Mouse (Mus musculus): ENCODE measurements around the gene Ptbp1.

The Ptbp1 gene

DNA sequence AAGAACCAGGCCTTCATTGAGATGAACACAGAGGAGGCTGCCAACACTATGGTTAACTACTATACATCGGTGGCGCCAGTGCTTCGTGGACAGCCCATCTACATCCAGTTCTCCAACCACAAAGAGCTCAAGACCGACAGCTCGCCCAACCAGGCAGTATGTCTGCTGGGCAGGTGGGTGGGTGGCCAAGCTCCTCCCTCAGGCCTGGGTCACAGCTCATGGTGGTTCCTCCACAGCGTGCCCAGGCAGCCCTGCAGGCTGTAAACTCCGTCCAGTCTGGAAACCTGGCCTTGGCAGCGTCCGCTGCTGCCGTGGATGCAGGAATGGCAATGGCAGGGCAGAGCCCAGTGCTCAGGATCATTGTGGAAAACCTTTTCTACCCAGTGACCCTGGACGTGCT is 4.9 kb downstream of the Ptbp1 start:
- DNase-seq (ENCODE audit: low spot score), result no peak

- DNase-seq (ENCODE audit: low spot score), result no peak
Measured at GRCm38 (mm10) chr10:79860079-79860911, 6.1 kb downstream of the Ptbp1 start.

DNA sequence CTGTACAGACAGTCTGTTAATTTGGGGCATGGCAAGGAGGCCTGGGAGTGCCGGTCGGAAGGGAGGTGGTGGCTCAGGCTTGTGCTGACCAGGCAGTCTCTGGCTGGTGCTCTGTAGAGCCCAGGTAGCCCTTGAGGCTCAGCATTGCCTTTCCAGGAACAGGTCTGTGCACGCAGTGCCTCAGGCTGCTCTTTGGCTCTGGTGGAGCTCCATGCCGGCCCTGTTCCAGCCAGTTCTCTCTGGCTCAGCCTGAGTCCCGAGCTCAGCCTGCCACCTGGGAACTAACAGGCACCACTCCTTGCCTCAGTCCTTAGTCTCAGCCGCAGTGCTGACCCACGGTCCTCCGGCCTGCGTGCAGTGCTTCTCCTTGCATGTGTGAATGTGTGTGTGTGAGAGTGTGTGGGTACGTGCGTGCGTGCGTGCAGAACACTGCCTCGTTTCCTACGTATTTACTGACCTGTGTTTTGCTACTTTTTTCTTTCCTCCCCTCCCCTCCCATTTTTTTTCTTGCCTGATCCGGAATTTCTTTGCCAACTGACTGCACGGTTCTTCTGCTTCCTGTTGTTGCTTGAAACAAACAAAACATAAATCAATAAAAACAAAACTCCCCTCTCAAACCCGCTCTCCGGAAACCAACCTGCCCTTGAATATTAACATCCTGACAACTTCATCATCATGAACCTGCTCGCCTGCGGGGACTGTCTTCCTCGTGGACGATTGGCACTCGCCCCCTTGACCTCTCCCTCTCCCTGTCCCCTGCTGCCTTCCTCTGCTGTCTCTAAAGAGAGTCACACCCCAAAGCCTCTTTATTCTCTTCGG is 7.2 kb downstream of the Ptbp1 start:
- DNase-seq (ENCODE audit: low spot score), result no peak

DNA sequence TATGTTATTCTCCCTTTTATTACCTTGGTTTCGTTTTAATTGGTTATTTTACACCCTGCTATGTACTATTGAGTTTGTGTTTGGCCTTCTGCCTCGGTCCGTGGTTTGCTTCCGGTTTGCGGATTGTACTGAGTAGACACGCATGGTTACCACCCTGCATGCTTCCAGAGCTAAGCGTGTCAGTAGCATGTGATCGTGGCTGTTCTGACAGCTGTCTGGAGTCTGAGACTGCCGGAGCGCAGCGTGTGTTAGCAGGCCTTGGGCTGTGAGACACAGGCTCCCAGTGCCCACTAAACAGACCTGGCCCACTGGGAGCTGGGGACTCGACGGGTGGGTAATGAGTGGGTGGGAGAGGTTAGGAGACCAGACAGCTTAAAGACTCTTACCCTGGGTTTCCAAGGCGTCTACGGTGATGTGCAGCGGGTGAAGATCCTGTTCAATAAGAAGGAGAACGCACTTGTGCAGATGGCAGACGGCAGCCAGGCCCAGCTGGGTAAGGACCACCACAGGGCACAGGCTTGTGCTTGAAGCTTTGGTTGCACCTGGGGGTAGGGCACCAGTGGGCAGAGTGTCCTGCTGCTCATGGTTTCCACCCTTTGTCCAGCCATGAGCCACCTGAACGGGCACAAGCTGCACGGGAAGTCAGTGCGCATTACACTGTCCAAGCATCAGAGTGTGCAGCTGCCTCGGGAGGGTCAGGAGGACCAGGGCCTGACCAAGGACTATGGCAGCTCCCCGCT is 8.0 kb downstream of the Ptbp1 start:
- no peak for DNase-seq (ENCODE audit: low spot score)

DNA sequence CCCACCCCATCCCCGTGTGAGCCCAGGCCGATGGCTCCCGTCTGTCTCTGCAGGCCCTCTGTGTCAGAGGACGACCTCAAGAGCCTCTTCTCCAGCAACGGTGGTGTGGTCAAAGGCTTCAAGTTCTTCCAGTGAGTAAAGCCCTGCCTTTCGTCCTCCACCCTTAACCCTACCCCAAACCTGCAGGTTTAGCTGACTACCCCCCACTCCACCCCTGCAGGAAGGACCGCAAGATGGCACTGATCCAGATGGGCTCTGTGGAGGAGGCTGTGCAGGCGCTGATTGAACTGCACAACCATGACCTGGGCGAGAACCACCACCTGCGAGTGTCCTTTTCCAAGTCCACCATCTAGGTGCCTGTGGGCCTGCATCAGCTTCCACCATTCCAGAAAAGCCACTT is 8.7 kb downstream of the Ptbp1 start:
- no peak for DNase-seq (ENCODE audit: low spot score)

GRCm38 (mm10) chr10:79864351-79865188 is 10.3 kb downstream of the Ptbp1 start:
- DNase-seq (ENCODE audit: low spot score), result no peak

- no peak for DNase-seq (ENCODE audit: low spot score)
Measured at GRCm38 (mm10) chr10:79865189-79865601, 11.0 kb downstream of the Ptbp1 start.

DNA sequence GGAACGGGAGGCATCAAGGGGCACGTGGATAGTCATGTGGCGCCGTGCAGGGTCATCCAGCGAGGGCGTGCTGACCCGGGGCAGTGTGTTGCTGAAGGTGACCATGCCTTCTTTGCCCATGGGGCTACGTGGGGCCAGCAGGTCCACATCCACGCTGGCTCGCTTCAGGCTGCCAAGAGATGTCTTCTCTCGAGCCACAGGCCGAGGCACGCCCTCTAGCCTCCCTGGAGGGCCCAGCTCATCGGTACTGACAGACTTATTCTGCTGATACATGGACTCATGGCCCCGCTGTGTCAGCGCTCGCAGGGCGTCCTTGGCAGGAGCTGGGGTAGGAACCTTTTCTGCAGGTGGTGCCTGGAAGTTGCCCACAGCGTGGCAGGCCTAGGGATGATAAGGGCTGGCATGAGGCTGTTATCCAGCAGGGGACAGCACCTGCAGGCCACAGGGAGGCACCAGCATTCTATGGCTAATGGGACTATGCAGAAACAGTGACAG is 11.6 kb downstream of the Ptbp1 start:
- DNase-seq (ENCODE audit: low spot score), result no peak

DNA sequence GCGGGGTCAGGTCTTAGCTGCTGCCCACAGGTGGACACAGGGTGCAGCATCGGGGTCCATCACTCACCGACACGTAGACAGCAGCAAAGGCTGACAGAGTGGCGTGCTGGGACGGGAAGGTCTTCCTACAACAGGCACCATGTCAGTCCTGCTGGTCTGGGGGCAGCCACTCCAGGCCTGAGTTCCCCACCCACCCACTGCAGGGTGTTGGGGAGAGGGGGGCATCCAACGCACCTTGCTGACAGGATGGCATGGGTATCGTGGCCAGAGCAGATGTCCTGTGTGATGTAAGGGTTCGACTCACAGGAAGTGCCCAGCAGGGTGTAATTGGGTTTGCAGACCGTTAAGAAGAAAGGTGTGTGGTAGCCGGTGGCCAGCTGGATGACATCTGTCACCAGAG is 12.4 kb downstream of the Ptbp1 start:
- DNase-seq (ENCODE audit: low spot score), result no peak

DNA sequence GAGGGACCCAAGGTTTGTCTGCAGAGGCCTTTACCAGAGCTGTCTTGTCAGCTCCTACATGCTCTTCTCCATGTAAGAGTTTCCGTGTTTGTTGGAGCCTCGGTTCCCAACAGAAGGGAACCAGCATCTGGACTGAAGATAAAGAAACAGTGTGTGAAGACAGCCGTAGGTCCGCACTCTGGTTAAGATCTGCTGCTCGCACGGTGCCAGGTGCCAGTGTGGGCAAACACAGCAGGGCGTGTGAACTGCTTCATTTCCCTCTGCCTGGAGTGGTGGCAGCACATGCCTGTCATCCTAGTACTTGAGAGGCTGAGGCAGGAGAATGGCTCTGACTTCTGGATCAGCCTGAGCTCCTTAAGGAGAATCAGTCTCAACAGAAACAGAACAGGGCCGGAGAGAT is 17.6 kb downstream of the Ptbp1 start:
- DNase-seq (ENCODE audit: low spot score), result no peak

- DNase-seq (ENCODE audit: low spot score), result no peak
Measured at GRCm38 (mm10) chr10:79872862-79873261, 18.6 kb downstream of the Ptbp1 start.

GRCm38 (mm10) chr10:79873313-79873712 is 19.1 kb downstream of the Ptbp1 start:
- DNase-seq (ENCODE audit: low spot score), result no peak

- no peak for DNase-seq (ENCODE audit: low spot score)
Measured at GRCm38 (mm10) chr10:79873715-79874289, 19.6 kb downstream of the Ptbp1 start.

- DNase-seq (ENCODE audit: low spot score), result peak; percentile 72
Measured at GRCm38 (mm10) chr10:79874290-79874862, 20.1 kb downstream of the Ptbp1 start, which contains the start of the genes Prtn3 and Plppr3. Gene Prtn3, plus strand, starts transcription at chr10:79874476. Gene Plppr3, minus strand, starts transcription at chr10:79874634.

GRCm38 (mm10) chr10:79877174-79877573 is 22.9 kb downstream of the Ptbp1 start:
- no peak for DNase-seq (ENCODE audit: low spot score)

- DNase-seq (ENCODE audit: low spot score), result no peak
Measured at GRCm38 (mm10) chr10:79877757-79878156, 23.5 kb downstream of the Ptbp1 start.

- no peak for DNase-seq (ENCODE audit: low spot score)
Measured at GRCm38 (mm10) chr10:79879527-79879926, 25.3 kb downstream of the Ptbp1 start.

GRCm38 (mm10) chr10:79880721-79881120 is 26.5 kb downstream of the Ptbp1 start:
- DNase-seq (ENCODE audit: low spot score), result no peak

DNA sequence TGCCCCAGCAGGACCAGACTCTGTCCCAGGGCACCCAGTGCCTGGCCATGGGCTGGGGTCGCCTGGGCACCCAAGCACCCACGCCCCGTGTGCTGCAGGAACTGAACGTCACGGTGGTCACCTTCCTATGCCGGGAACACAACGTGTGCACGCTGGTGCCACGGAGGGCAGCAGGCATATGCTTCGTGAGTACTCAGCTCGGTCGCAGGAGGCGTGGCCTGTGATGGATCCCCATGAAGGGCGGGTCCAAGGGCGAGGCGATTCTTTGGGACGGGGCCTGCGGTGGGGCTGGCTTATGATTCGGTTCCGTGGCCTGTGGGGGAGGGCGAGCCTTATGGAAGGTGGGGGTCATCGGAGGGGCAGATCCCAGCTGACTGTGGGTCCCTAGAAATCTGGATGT is 27.8 kb downstream of the Ptbp1 start:
- DNase-seq (ENCODE audit: low spot score), result peak; percentile 55

- DNase-seq (ENCODE audit: low spot score), result peak; percentile 88
Measured at GRCm38 (mm10) chr10:79883297-79884084, 29.3 kb downstream of the Ptbp1 start.

Measured in embryo, embryonic 10 days (tissue).